Mouse (Mus musculus): ENCODE measurements around the gene Rbm6. TPM values are rescaled to one million over a fixed set of nuclear protein-coding genes. Genes with fewer than 3 reads are reported as not detected.

Gene Rbm6
- polyA plus RNA-seq, 1 experiment, result 32.1 TPM

GRCm38 (mm10) chr9:107848922-107849321 lies 24.1 kb downstream of the Rbm6 start:
- H3K27me3 ChIP-seq (ENCODE audit: control insufficient read depth, insufficient read depth, low read length), result no peaks in the 10 kb centered on the region
- no peak overlapping the region for H3K4me3 ChIP-seq (ENCODE audit: control insufficient read depth, insufficient read depth, low read length)
- no peaks in the 10 kb centered on the region for H3K4me1 ChIP-seq (replicated peaks; ENCODE audit: control insufficient read depth, insufficient read depth, low read length)
- WGBS, result 97% methylated on average over 7 of the region's 7 CpGs
- H3K36me3 ChIP-seq (ENCODE audit: control insufficient read depth, insufficient read depth, low read length), result peaks cover 56% of the 10 kb centered on the region
- TF ChIP-seq POLR2A (IDR thresholded peaks at IDR 0.05; ENCODE audit: control insufficient read depth, extremely low read depth, insufficient read depth, low read length, poor library complexity) (no peak), CTCF (IDR thresholded peaks at IDR 0.05; ENCODE audit: borderline replicate concordance, control insufficient read depth, extremely low read depth, insufficient read depth, low read length, poor library complexity) (no peak)
- no peak for DNase-seq
- H3K27ac ChIP-seq (ENCODE audit: control insufficient read depth, insufficient read depth, low read length), result no peak overlapping the region

- 96% methylated on average over 2 of the region's 2 CpGs for whole genome bisulfite sequencing
- DNase-seq, result no peak
- Histone ChIP-seq H3K4me1 (replicated peaks; ENCODE audit: control insufficient read depth, insufficient read depth, low read length) (no peaks in the 10 kb centered on the region), H3K27me3 (ENCODE audit: control insufficient read depth, insufficient read depth, low read length) (no peaks in the 10 kb centered on the region), H3K27ac (ENCODE audit: control insufficient read depth, insufficient read depth, low read length) (no peak overlapping the region), H3K4me3 (ENCODE audit: control insufficient read depth, insufficient read depth, low read length) (no peak overlapping the region), H3K36me3 (ENCODE audit: control insufficient read depth, insufficient read depth, low read length) (peaks cover 43% of the 10 kb centered on the region)
- no peak for TF ChIP-seq POLR2A (IDR thresholded peaks at IDR 0.05; ENCODE audit: control insufficient read depth, extremely low read depth, insufficient read depth, low read length, poor library complexity)
- no peak for TF ChIP-seq CTCF (IDR thresholded peaks at IDR 0.05; ENCODE audit: borderline replicate concordance, control insufficient read depth, extremely low read depth, insufficient read depth, low read length, poor library complexity)
Observed at GRCm38 (mm10) chr9:107842709-107843108, 30.3 kb downstream of the Rbm6 start.

GRCm38 (mm10) chr9:107838869-107839268 lies 34.2 kb downstream of the Rbm6 start:
- H3K36me3 ChIP-seq (ENCODE audit: control insufficient read depth, insufficient read depth, low read length), result peaks cover 20% of the 10 kb centered on the region

GRCm38 (mm10) chr9:107833826-107834225 lies 39.2 kb downstream of the Rbm6 start:
- no peak overlapping the region for H3K4me3 ChIP-seq (ENCODE audit: control insufficient read depth, insufficient read depth, low read length)
- no peak overlapping the region for H3K27ac ChIP-seq (ENCODE audit: control insufficient read depth, insufficient read depth, low read length)
- whole genome bisulfite sequencing, result 67% methylated on average over 3 of the region's 3 CpGs
- TF ChIP-seq CTCF (IDR thresholded peaks at IDR 0.05; ENCODE audit: borderline replicate concordance, control insufficient read depth, extremely low read depth, insufficient read depth, low read length, poor library complexity), result no peak
- no peak for TF ChIP-seq POLR2A (IDR thresholded peaks at IDR 0.05; ENCODE audit: control insufficient read depth, extremely low read depth, insufficient read depth, low read length, poor library complexity)
- H3K4me1 ChIP-seq (replicated peaks; ENCODE audit: control insufficient read depth, insufficient read depth, low read length), result no peaks in the 10 kb centered on the region
- no peak for DNase-seq
- H3K36me3 ChIP-seq (ENCODE audit: control insufficient read depth, insufficient read depth, low read length), result peaks cover 29% of the 10 kb centered on the region
- H3K27me3 ChIP-seq (ENCODE audit: control insufficient read depth, insufficient read depth, low read length), result no peaks in the 10 kb centered on the region

More at GRCm38 (mm10) chr9:107838869-107839268, 34.2 kb downstream of the Rbm6 start:
- Histone ChIP-seq H3K4me1 (replicated peaks; ENCODE audit: control insufficient read depth, insufficient read depth, low read length) (no peaks in the 10 kb centered on the region), H3K27ac (ENCODE audit: control insufficient read depth, insufficient read depth, low read length) (no peak overlapping the region), H3K4me3 (ENCODE audit: control insufficient read depth, insufficient read depth, low read length) (no peak overlapping the region), H3K27me3 (ENCODE audit: control insufficient read depth, insufficient read depth, low read length) (no peaks in the 10 kb centered on the region)
- TF ChIP-seq POLR2A (IDR thresholded peaks at IDR 0.05; ENCODE audit: control insufficient read depth, extremely low read depth, insufficient read depth, low read length, poor library complexity) (no peak), CTCF (IDR thresholded peaks at IDR 0.05; ENCODE audit: borderline replicate concordance, control insufficient read depth, extremely low read depth, insufficient read depth, low read length, poor library complexity) (no peak)
- WGBS, result 96% methylated on average over 1 of the region's 1 CpGs
- DNase-seq, result no peak

- no peak for DNase-seq
- H3K27ac ChIP-seq (ENCODE audit: control insufficient read depth, insufficient read depth, low read length), result no peak overlapping the region
- no peak overlapping the region for H3K4me3 ChIP-seq (ENCODE audit: control insufficient read depth, insufficient read depth, low read length)
- H3K4me1 ChIP-seq (replicated peaks; ENCODE audit: control insufficient read depth, insufficient read depth, low read length), result no peaks in the 10 kb centered on the region
- H3K27me3 ChIP-seq (ENCODE audit: control insufficient read depth, insufficient read depth, low read length), result no peaks in the 10 kb centered on the region
- no peak for TF ChIP-seq CTCF (IDR thresholded peaks at IDR 0.05; ENCODE audit: borderline replicate concordance, control insufficient read depth, extremely low read depth, insufficient read depth, low read length, poor library complexity)
- no peak for TF ChIP-seq POLR2A (IDR thresholded peaks at IDR 0.05; ENCODE audit: control insufficient read depth, extremely low read depth, insufficient read depth, low read length, poor library complexity)
- H3K36me3 ChIP-seq (ENCODE audit: control insufficient read depth, insufficient read depth, low read length), result peaks cover 38% of the 10 kb centered on the region
Observed at GRCm38 (mm10) chr9:107831765-107832164, 41.3 kb downstream of the Rbm6 start.

GRCm38 (mm10) chr9:107812132-107812531 lies 60.9 kb downstream of the Rbm6 start:
- no peak for DNase-seq
- WGBS, result 88% methylated on average over 1 of the region's 1 CpGs
- Histone ChIP-seq H3K36me3 (ENCODE audit: control insufficient read depth, insufficient read depth, low read length) (peaks cover 28% of the 10 kb centered on the region), H3K4me1 (replicated peaks; ENCODE audit: control insufficient read depth, insufficient read depth, low read length) (no peaks in the 10 kb centered on the region), H3K27me3 (ENCODE audit: control insufficient read depth, insufficient read depth, low read length) (no peaks in the 10 kb centered on the region), H3K27ac (ENCODE audit: control insufficient read depth, insufficient read depth, low read length) (no peak overlapping the region), H3K4me3 (ENCODE audit: control insufficient read depth, insufficient read depth, low read length) (no peak overlapping the region)
- TF ChIP-seq CTCF (IDR thresholded peaks at IDR 0.05; ENCODE audit: borderline replicate concordance, control insufficient read depth, extremely low read depth, insufficient read depth, low read length, poor library complexity) (no peak), POLR2A (IDR thresholded peaks at IDR 0.05; ENCODE audit: control insufficient read depth, extremely low read depth, insufficient read depth, low read length, poor library complexity) (no peak)

- WGBS, result 97% methylated on average over 2 of the region's 2 CpGs
- peaks cover 20% of the 10 kb centered on the region for H3K36me3 ChIP-seq (ENCODE audit: control insufficient read depth, insufficient read depth, low read length)
- TF ChIP-seq CTCF (IDR thresholded peaks at IDR 0.05; ENCODE audit: borderline replicate concordance, control insufficient read depth, extremely low read depth, insufficient read depth, low read length, poor library complexity), result no peak
- no peak for TF ChIP-seq POLR2A (IDR thresholded peaks at IDR 0.05; ENCODE audit: control insufficient read depth, extremely low read depth, insufficient read depth, low read length, poor library complexity)
Observed at GRCm38 (mm10) chr9:107810985-107811384, 62.1 kb downstream of the Rbm6 start.

More at GRCm38 (mm10) chr9:107810985-107811384, 62.1 kb downstream of the Rbm6 start:
- no peak overlapping the region for H3K4me3 ChIP-seq (ENCODE audit: control insufficient read depth, insufficient read depth, low read length)
- H3K27me3 ChIP-seq (ENCODE audit: control insufficient read depth, insufficient read depth, low read length), result no peaks in the 10 kb centered on the region
- no peaks in the 10 kb centered on the region for H3K4me1 ChIP-seq (replicated peaks; ENCODE audit: control insufficient read depth, insufficient read depth, low read length)
- H3K27ac ChIP-seq (ENCODE audit: control insufficient read depth, insufficient read depth, low read length), result no peak overlapping the region
- no peak for DNase-seq

Data from thymus, adult 2 months (tissue).